Mouse (Mus musculus): ENCODE measurements around the gene Unc45a.

DNA sequence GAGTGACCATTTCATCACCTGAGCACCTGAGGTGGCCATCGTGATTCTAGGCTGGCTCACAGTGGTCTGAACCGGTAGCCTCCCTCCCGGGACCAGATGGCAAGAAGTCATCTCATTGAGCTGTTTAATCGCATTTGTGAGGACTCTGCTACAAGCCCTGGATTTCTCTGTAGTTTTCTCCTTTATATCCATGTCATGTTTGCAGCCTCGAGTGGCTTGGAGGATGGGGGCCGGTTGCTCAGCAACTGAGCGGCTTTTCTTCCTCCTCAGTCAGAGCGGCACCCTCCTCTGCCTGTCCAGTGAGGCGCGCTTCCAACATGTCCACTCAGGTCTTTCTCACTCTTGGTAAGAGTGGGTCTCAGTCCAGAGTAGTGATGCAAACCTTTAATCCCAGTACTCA lies 35.4 kb upstream of the Unc45a start:
- TF ChIP-seq GATA1 (IDR thresholded peaks at IDR 0.05; ENCODE audit: borderline replicate concordance, low read length), result no peak
- TF ChIP-seq FLI1 (IDR thresholded peaks at IDR 0.05; ENCODE audit: low read length), result no peak
